Mouse (Mus musculus) monocyte, adult 5-6 weeks (primary cell): ENCODE results near the gene Ccne1. TPM values are rescaled to one million over a fixed set of nuclear protein-coding genes. Genes with fewer than 3 reads are reported as not detected.

Source experiments
- ATAC-seq: fragments of 153-309, 156-312 bp; replicated peaks from 2 replicates; pipeline ENCODE4 v1.8.0; 2017; ENCODE audit warnings: mild to moderate bottlenecking; ENCODE audit not compliant: low TSS enrichment, insufficient number of reproducible peaks, severe bottlenecking, poor library complexity, low FRiP score
- total RNA-seq: library from RNA; stranded (forward); fragments of 200-1000, 200-491, 200-594 nt; gene quantifications from 3 replicates; pipeline ENCODE4 v1.2.3, GENCODE M21; 2017

The Ccne1 gene
- total RNA-seq, 1 experiment from 2014 or later, result 1.2 TPM

DNA sequence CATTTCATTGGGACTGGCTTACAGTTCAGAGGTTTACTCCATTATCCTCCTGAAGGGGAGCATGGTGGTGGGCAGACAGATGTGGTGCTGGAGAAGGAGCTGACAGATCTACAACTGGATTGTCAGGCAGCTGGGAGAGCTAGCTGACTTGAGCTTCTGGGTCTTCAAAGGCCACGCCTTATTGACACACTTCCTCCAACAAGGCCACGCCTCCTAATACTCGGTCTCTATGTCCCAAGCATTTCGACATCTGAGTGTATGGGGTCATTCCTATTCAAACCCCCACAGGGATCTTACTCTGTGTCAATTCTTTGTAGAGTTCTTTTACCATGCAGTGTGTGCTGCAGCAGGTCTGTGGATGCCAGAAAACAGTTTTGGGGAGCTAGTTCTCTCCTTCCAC, 42.9 kb downstream of the Ccne1 start:
- ATAC-seq, result no peak

DNA sequence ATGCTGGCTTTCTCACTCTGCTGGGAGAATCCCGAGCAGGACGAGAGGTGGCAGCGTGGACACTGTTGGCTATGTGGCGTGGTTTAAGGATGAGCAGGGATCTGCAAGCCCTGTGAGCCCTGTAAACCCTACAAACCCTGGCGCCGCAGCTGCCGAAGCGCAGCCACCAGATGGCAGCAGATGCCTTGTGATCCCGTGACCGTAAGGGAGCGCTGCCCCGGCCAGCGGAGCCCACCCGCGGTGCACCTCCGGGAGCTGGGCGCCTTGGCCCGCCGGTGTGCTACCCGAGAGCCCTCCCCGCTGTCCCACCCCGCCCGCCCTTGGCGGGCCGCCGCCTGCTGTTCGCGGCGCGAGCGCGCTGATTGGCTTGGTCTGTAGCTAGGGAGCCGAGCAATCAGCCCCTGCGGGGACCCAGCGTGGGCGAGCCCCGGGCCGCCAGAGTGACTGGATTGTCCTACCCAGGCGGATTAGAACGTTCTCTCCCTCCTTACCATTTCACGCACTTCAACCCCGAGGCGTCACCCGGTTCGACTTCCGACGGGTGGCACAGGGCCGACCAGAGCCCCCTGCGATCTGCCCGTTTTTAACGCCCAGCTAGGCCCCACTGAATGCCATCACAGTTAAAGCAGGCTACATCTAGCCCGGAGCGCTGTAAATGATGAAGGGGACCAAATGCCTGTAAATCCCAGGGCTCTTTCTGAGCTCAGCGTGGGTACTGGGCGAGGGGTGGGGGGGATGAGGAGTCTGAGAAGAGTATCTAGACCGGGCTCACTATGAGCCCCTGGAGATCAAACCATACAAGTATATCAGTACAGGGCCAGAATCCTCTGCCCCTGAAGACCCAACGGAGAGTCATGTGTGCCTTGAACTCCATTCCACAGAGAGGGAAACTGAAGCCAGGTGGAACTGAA, 46.0 kb downstream of the Ccne1 start:
- ATAC-seq, result peak; percentile 83

DNA sequence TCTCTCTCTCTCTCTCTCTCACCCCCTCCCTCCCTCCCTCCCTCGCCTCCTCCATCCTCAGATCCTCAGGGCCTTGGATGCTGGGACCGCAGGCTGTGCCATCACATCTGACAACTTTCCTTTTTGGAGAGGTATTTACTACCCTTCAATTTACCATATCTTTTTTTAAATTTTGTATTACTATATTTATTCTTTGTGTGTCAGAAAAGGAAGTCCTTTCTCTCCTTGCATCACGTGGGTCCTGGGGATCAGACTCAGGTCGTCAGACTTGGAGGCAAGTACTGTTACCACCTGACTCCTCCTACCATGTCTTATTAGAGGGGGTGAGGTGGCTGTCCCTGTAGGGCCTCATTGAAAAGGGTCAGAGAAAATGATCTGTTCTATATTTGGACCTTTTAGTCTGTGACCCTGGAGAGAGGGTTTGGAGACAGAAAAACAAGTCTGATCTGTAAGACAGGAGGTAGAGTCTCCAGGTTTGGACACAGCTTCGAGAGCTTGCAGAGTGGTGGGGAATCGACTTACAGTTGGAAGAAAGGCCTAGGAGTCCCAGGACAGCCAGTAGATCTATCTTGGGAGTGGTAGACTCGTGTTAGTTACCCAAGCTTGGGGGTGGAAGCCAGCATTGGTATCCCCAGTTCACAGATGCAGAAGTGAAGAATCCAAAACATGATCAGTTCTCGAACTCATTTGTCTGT, 47.6 kb downstream of the Ccne1 start:
- ATAC-seq, result no peak

DNA sequence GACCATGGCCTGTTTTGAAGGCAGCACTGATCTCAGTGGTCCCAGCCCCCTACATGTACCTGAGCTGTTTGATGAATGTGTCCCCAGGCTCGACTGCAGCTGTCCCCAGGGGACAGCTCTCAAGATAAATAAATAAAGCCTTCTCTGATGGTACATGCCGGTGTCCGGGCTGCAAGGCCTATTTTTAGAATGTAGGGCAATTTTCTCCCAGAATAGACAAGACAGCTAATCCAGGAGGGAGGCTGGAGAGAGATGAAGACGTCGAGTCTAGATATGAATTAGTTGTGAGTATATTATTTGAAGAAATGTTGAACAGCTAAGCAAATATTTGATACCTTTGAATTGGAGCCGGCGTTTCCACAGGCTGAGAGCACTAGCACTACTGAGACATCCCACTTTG, 48.2 kb downstream of the Ccne1 start:
- no peak for ATAC-seq

DNA sequence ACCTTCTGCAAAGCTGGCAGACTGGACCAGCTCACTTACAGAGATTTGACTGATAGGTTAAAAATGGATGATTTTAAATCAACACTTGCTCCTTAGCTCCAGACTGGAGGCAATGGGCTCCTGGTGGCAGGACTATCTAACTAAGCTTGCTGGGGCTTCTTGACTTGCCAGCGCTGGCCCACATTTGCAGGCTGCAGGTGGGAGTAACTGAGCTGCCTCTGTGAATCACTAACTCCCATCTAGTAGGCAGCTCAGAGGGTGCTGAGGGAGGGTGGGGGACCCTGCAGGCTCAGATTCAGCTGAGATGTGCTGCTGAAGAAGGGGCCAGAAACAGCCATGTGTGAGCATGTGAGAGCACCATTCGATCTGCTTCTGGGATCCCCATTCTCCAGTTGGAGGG, 51.3 kb downstream of the Ccne1 start:
- ATAC-seq, result no peak

DNA sequence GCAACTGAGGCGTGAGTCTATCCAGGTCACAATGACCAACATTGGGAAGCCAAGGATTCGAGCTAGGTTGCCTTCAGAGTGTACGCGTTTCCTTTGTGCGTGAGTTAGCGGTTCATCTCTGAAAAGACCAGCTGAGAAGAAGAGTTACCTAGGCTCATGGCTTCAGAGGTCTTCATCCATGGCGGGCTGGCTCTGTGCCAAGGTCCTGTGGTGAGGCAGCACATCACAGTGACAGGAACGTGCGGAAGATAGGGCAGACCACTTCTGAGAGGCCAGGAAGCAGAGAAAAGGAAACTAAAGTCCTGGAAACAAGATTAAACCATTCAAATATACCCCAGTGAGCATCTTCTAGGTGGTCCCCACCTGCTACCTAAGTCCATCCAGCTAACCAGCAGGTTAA, 53.1 kb downstream of the Ccne1 start:
- no peak for ATAC-seq

Other genes starting within 250 kb of the Ccne1 start
- 31.2 to 52.7 TPM (median 52.2 TPM) in 3 replicates for gene Uri1, start 84.0 kb downstream of the Ccne1 start, total RNA-seq
- 14.8 to 15.5 TPM (median 15.0 TPM) in 3 replicates for gene 1600014C10Rik, start 75.7 kb upstream of the Ccne1 start, total RNA-seq
- gene Plekhf1, start 120.5 kb upstream of the Ccne1 start, total RNA-seq, result 1.4 to 5.3 TPM (median 1.6 TPM) in 3 replicates
- gene Pop4, start 163.9 kb upstream of the Ccne1 start, total RNA-seq, result 43.5 to 50.6 TPM (median 49.7 TPM) in 3 replicates